Mouse (Mus musculus): ENCODE data around the gene Dlgap1. TPM values are rescaled to one million over a fixed set of nuclear protein-coding genes. Genes with fewer than 3 reads are reported as not detected.
A peak's percentile ranks its signal among the peaks of the same experiment; 100 is the strongest.

Dlgap1 gene
- total RNA-seq, 2 experiments from 2014 or later: 196 to 203 TPM

DNA sequence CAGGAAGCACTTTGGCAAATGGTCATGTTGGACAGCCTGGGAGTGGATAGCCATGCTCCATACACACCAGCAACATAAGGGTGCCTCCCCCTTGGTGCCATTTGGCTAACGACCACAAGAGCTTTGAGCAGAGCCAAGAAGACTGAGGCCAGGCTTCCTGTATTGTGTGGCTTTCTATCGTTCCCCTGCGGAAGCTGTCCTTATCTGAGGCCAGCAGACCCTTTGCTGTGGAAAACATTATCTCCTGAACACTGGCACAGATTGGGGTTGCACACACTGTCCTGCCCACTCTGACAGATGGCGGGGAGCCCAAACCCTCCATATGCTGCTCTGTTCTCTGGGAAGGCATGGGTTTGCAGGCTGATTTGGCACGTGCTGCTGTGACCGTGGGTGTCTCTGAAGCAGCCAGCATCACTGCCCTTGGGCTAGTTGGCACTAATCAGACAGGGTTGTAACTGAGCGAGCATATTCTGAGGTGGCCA lies 520.0 kb downstream of the Dlgap1 start:
- DNase-seq (ENCODE audit: extremely low spot score in 1 of 2, low spot score in 2 of 2): peak; percentile 70 to 73
- intact Hi-C loops (cut with DNase I): no loop called here

DNA sequence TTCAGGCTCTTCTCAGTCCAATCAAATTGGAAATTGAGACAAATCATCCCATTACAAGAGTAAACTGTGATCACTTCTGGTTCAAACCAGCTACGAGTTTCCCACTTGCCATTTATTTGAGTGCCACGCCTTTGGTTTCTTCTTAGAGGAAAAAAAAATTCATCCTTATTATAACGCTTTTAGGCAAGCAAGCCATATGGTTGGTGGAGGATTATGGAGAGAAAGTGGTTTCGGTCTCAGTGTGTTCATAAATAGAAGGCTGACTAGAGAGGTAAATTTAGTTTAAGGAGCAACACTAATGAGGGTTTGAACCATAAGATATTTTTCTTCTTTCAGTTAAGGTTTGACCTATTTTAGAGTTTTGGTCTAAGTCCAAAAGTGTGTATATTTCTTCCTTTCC lies 522.7 kb downstream of the Dlgap1 start:
- intact Hi-C loops (cut with DNase I): no loop called here
- no peak for DNase-seq (ENCODE audit: extremely low spot score in 1 of 2, low spot score in 2 of 2)

DNA sequence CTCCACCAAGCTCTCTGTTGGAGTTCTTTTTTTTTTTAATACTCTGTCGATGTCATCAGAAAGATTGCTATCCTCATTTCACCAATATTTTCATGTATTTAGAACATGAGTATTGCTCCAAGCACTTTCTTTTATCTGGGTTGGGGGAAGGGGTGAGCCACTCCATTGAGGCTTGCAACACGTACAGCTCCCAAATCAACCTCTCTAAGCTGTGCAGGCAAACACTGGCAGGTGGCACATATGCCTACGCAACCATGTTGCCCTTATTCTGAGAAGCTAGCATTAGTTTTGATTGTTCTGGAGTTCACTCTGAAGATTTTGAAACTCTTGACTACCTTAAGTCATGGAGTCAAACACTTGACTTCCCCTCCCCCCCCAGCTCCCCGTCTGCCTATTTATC lies 525.5 kb downstream of the Dlgap1 start:
- no peak for DNase-seq (ENCODE audit: extremely low spot score in 1 of 2, low spot score in 2 of 2)
- intact Hi-C loops (cut with DNase I): no loop called here

DNA sequence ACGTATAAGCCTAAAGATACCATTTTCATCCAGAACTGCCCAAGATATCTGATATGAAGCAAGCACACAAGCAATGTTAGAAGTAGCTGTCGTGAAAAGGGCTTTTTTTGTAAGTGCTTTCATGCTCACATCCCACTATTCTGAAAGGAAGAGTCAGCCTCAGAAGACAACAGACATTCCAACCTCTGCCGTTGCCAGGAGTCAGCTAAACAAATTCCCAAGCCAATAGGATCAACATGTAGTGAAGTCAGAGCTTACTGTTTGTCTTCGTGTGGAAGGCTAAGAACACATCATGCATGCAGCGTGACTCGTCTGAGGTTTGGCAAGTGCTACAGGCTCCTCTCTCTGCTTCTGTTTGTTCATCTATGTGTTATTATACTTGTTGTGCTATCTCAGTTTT lies 529.4 kb downstream of the Dlgap1 start:
- DNase-seq (ENCODE audit: extremely low spot score in 1 of 2, low spot score in 2 of 2): no peak
- intact Hi-C loops (cut with DNase I): no loop called here

DNA sequence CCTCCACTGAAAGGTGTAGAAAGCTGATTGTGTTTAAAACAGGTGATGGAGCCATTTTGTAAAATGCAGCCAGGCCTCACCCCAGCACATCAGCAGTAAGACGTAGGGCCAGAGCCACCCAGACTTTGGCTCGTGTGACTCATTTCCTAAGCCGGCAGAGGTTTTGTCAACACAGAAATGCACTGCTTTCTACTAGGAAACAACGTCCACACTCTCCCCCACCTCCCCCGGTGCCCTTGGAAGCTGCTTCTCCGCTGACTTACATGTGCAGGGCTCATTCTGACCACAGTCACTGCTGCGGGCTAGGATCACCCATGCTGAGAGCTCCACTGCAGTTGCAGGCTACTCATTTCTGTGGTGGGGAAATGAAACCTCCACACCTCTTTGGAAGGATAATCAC lies 533.1 kb downstream of the Dlgap1 start:
- intact Hi-C loops (cut with DNase I): no loop called here
- DNase-seq (ENCODE audit: extremely low spot score in 1 of 2, low spot score in 2 of 2): no peak

DNA sequence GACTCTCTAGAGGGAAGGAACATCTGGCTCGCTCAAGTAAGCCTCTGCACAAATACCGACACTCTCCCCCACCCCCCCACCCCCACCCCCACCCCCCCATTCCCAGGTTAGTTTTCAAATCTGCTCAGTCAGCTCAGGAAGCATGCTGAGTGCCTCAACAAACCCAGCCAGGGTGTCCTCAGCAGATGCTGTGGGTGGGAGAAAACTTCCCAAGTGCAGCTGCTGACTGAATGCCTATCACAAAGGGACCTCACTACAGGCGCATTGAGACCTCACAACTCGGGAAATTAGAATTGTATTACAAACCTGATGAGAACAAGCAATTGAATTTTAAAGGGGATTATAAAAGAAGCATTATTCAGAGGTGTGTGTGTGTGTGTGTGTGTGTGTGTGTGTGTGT lies 538.9 kb downstream of the Dlgap1 start:
- intact Hi-C loops (cut with DNase I): no loop called here
- DNase-seq (ENCODE audit: extremely low spot score in 1 of 2, low spot score in 2 of 2): no peak

DNA sequence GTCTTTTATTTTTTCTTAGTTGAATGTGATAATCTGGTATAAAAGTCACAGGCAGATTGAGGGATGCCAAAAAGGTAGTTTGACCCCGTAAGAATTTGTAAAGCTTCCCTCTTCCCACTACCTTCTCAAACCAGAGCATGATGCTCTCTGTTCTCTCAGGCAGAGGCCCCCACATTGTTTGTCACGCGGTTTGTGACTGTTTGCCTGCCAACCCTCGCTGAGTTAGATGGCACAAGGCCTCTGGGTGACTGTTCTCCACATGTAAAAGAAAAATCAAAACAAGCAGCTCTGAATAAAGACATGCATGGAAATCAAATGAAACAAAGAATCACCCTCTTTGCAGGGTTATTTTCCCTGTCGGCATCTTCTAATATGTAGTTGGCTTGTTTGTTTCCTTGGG lies 541.6 kb downstream of the Dlgap1 start:
- intact Hi-C loops (cut with DNase I): no loop called here
- no peak for DNase-seq (ENCODE audit: extremely low spot score in 1 of 2, low spot score in 2 of 2)

DNA sequence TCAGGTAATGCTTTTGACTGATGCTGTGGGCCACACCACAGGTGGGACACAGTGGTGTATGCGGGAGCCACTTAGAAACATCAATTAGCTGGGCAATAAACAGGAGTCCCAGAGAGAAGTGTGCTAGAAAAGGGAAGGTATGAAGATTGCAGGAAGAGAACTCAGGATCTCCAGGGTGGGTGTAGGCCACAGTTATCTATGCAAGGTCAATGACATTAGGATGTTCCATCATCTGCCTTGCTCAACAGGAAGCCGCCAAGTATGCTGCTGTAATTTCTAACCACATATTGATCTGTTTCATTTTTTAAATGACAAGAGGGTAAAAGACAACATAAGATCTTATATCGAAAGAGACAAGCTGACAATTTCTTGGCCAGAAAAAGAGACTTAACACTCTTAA lies 542.5 kb downstream of the Dlgap1 start:
- intact Hi-C loops (cut with DNase I): no loop called here
- no peak for DNase-seq (ENCODE audit: extremely low spot score in 1 of 2, low spot score in 2 of 2)

DNA sequence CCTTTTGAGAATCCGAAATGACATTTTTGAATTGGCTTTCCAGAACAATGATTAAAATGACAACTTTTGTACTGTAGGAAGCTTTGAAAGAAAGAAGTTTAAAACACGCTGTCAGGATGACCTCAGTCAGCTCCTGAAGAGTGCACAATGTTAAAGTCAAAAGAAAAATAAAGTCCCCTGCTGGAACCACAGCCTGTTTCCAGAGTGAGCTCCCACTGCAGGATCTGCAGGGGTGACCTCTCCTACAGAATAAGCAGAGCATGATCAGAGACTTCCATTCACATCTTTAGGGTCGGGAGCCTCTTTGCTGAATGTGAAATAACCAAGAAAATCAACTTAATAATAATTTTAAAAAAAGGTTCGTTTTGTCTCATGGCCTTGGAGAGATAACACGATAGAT lies 544.9 kb downstream of the Dlgap1 start:
- intact Hi-C loops (cut with DNase I): no loop called here
- no peak for DNase-seq (ENCODE audit: extremely low spot score in 1 of 2, low spot score in 2 of 2)

DNA sequence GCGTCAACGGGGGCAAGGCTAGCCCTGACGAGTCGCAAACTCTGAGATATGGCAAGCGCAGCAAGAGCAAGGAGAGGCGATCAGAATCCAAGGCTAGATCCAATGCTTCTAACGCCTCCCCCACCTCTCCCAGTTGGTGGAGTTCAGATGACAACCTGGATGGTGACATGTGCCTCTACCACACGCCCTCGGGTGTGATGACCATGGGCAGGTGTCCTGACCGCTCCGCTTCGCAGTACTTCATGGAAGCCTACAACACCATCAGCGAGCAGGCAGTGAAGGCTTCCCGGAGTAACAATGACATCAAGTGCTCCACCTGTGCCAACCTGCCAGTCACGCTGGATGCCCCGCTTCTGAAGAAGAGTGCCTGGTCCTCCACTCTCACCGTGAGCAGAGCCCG lies 547.6 kb downstream of the Dlgap1 start:
- no peak for DNase-seq (ENCODE audit: extremely low spot score in 1 of 2, low spot score in 2 of 2)
- intact Hi-C loops (cut with DNase I): no loop called here

DNA sequence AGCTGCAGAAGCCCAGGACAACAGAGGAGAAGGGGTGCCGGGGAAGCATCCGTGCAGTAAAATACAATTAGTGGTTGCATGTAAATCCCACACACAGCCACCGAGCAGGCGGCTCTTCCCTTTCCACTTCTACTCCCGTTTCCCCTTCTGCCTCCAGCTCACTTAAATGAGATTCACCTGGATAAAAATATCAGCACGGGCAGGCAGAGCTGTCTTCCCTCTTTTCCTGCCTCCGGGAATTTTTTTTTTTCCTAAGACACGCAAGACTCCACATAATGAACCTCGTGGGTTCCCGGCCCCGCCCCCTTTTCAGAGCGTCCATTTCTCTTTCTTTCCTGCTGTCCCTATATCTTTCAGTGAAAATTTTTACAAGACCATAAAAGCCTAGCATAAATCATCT lies 548.5 kb downstream of the Dlgap1 start:
- intact Hi-C loops (cut with DNase I): no loop called here
- DNase-seq (ENCODE audit: extremely low spot score in 1 of 2, low spot score in 2 of 2): no peak

DNA sequence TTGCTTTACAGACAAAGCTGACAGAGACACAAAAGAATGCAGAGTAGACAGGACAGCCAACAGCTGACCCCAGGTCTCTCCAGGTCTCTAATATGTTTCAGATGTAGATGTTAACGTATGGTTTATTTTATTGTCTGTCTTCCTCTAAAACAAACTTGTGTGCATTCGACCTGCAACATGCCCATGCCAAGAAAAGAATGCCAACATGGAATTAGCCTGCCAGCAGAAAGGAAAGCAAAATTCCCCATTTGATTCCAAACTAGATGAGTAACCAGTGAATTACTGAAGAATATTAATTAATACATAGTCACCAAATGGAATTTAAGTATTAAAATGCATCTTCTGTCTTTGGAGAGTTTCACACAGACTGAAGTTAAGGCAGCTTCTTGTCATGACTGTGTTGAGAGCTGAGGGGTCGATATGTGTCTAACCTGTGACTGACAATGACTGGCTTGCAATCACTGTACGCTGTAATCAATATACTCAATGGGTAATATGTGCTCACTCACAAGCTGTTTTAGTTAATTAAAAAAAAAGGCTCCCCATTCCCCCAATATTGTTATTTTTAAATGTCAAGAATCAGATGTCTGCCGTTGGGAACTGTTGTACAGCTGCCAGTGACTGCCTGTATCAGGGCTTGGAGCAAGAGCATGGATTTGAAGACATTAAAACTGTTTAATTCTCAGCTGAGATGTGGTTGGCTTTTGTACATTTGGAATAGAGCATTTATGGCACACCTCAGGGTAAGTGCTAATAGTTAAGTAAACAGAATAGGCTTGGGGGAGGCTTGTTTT lies 552.4 kb downstream of the Dlgap1 start:
- no peak for DNase-seq (ENCODE audit: extremely low spot score in 1 of 2, low spot score in 2 of 2)
- intact Hi-C loops (cut with DNase I): loop anchor here (5.0 kb wide), 1 partner anchor 84 kb away; no protein-coding TSS in a partner anchor

DNA sequence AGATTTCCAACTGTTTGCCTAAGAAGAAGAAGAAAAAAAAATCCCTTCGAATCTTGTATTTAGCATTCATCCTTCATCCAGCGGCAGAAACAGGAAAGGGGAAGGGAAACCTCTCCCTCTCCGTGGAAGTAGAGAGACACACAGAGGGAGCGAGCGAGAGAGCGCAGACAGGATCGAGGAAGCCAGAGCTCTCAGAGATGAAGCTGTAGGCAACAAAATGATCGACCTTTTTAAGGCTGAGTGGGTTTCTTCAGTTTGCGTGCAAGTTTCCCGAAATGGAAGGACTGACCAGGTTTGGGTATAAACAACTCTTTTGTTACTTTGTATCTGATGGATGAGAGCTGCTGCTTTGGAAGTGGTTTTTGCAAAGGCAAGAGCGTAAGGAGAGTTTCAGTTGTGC lies 553.1 kb downstream of the Dlgap1 start:
- DNase-seq (ENCODE audit: extremely low spot score in 1 of 2, low spot score in 2 of 2): peak; percentile 32 to 51
- intact Hi-C loops (cut with DNase I): loop anchor here (5.0 kb wide), 1 partner anchor 85 kb away; no protein-coding TSS in a partner anchor

DNA sequence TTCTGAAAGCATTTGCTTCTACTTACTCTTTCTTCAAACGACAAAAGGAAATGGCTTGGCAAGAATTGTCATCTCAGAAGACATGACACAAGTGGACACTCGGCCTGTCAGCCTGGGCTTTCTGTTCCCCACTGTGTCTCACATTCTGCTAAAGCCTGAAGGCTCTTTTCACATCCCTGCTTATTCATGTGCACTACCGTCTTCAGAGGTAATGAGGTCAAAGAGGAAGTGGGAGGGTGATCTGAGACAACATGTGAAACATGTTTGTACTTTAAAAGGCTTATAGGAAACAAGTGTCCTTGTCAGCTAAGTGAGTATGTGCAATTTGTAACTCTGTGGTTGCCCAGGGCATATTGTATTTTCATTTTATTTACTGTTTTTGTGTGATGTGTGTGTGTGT lies 557.1 kb downstream of the Dlgap1 start:
- no peak for DNase-seq (ENCODE audit: extremely low spot score in 1 of 2, low spot score in 2 of 2)
- intact Hi-C loops (cut with DNase I): loop anchor here (2.0 to 5.0 kb wide), 2 partner anchors 107 to 156 kb away; no protein-coding TSS in a partner anchor

DNA sequence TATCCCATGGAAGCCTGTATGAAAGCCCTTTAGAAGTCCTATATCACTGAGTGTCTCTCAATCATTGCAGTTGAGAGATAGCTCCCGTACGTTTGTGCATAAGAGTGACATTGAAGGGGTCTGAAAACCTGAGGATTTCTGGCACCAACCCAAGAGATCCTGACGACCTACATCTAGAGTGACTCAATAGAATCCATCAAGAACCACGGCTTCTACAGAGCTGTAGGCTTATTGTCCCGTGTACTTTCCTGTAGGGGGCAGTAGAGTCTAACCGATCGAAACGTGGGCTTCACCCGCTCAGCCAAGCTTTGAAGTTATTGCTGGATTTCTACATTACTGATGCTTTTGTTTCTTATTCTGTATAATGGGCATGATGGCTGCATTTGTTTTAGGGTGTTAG lies 558.2 kb downstream of the Dlgap1 start:
- DNase-seq (ENCODE audit: extremely low spot score in 1 of 2, low spot score in 2 of 2): peak; percentile 27 to 47
- intact Hi-C loops (cut with DNase I): loop anchor here (2.0 to 5.0 kb wide), 2 partner anchors 106 to 155 kb away; no protein-coding TSS in a partner anchor

DNA sequence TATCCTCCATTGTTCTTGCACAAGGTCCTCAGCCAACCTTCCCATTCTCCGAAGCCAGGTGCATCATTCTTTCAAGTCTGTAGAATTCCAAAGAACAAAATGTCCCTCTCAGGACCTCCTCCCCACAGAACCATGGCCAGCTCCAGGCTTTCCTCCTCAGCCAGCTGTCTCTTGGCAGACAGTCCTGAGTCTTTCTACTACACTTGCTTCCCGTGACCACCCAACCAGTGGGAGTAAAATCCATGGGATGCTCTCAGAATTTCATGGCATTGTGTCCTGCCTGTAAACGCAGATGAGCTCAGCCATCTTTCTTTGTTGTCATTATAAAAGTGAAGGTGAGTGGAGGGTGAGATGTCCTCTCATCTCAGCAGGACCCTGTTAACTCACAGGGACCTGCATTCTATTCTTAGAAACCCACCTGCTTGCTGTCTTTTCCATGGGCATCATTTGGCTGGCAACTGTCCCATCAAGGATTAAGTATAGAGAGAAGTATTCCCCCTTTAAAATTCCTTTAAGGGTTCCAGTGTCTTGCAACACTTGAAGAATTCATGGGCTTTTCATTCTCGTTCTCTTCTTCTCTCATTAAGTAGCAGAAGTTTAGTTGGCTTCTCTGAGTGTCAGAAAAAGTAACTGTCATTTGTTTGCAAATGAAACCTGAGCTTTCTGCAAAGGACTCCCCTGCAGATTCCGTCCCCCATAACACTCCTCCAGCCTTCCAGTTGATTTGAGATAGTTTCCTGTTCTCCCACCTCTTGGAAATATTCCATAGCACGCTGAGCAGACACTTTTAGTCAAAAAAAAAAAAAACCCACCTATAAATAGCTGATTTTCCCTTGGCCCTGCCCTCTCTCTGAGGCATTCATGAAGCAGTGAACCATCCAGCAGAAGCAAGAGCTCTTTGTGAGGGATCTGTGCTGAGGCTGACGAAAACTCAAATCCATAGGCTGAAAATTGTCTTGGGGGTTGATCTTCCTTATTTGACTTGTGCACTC lies 559.6 kb downstream of the Dlgap1 start:
- intact Hi-C loops (cut with DNase I): loop anchor here (5.0 kb wide), 1 partner anchor 154 kb away; no protein-coding TSS in a partner anchor
- no peak for DNase-seq (ENCODE audit: extremely low spot score in 1 of 2, low spot score in 2 of 2)

DNA sequence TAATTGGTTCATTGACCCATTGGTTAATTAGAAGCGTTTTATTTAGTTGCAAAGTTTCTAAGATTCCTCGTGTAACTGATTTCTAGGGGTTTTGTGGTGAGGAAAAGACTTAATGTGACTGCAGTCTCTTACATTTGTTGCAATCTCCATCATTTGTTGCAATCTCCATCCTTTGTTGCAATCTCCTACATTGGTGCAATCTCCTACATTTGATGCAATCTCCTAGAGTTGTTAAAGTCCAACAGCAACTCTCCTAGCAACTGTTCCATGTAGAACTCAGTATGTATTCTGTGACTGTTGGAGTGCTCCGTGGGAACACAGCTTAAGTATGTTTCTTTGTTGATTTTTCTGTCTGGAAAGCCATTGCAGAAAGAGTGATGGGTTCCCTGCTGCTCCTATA lies 565.4 kb downstream of the Dlgap1 start:
- no peak for DNase-seq (ENCODE audit: extremely low spot score in 1 of 2, low spot score in 2 of 2)
- intact Hi-C loops (cut with DNase I): no loop called here

DNA sequence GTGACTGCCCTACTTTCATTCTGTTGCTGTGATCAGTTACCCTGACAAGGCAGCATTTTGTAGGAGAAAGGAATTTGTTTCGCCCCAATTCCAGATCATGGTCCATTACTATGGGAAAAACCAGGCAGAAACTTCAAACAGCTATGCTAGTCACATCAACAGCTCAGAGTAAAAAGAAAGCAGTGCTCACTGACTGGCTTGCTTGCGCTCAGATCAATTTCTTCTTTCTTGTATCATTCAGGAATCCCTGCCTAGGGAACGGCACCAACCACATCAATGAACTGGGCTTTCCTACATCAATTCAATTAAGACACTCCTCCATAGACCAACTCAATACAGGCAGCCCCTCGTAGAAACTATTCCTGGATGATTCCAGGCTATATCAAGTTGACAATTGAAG lies 572.9 kb downstream of the Dlgap1 start:
- DNase-seq (ENCODE audit: extremely low spot score in 1 of 2, low spot score in 2 of 2): no peak
- intact Hi-C loops (cut with DNase I): no loop called here

DNA sequence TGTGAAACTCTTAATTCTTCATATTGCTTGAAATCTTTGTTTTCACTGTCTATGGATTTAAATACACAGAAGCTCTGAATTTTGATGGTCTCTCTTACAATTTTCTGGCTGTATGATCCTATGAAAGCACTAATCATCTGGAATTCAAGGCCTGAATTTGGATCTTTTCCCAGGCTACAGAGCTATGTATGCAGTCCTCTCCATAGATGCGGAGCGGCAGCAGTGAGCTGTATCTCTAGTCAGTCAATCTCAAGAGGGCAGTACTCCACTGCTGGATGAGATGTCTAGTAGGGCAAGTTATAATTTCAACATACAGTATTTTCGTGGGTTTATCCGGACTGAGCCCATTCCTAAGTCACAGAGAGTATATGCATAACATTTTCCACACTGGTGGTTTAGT lies 581.9 kb downstream of the Dlgap1 start:
- intact Hi-C loops (cut with DNase I): no loop called here
- no peak for DNase-seq (ENCODE audit: extremely low spot score in 1 of 2, low spot score in 2 of 2)

DNA sequence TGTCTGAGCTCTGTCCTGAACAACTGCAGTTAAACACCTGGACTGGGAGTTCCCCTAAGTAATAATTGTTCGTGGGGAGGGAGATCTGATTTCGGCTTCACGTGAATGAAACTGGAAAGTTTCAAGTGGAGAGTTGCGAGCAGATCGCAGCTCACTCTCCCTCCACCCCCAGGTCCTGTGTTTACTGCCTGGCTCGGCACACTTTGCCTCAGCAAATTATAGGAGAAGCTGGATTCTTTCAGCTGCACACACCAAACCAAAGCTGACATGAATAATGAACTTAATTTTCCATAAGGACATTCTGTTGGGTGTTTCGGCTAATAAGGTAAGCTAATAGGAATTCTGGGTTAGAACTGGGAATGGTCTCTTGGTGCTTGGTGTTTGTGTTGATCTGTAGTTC lies 592.7 kb downstream of the Dlgap1 start:
- intact Hi-C loops (cut with DNase I): no loop called here
- DNase-seq (ENCODE audit: extremely low spot score in 1 of 2, low spot score in 2 of 2): no peak

Data from left cerebral cortex, postnatal 10 days (tissue).